Mouse (Mus musculus) ES-E14 (cell line): ENCODE results near the gene Sike1. TPM values are rescaled to one million over a fixed set of nuclear protein-coding genes. Genes with fewer than 3 reads are reported as not detected.
A peak's percentile ranks its signal among the peaks of the same experiment; 100 is the strongest.

Experiments used
- DNase-seq: peaks from one replicate; pipeline ENCODE4 v3.0.0-alpha.2; 2013; ENCODE audit warnings: low read depth, low spot score
- H3K27ac ChIP-seq: 2 replicates; pipeline ENCODE4 v1.5.1; 2012; ENCODE audit warnings: low read depth, mild to moderate bottlenecking, low read length, moderate library complexity, mixed read lengths; ENCODE audit not compliant: poor library complexity, insufficient read depth, severe bottlenecking
- H3K36me3 ChIP-seq: 2 replicates; pipeline ENCODE4 v1.6.1; 2012; ENCODE audit warnings: mild to moderate bottlenecking, low read length, moderate library complexity, mixed read lengths; ENCODE audit not compliant: control insufficient read depth, poor library complexity, insufficient read depth, severe bottlenecking
- H3K4me1 ChIP-seq, 2 experiments: fragments of 150-350 bp in 1 of 2; sonication (generic) in 1 of 2; 2 replicates each; pipeline ENCODE4 v1.6.1; 2012; ENCODE audit warnings: low read length in 2 of 2, mild to moderate bottlenecking in 1 of 2, mixed read lengths in 1 of 2; ENCODE audit not compliant: control insufficient read depth in 2 of 2, insufficient read depth in 2 of 2, poor library complexity in 1 of 2
- H3K4me3 ChIP-seq, 2 experiments: fragments of 150-350 bp in 1 of 2; sonication (generic) in 1 of 2; 2 replicates each; pipeline ENCODE4 v1.5.1; 2012; ENCODE audit warnings: low read length in 2 of 2, low read depth in 1 of 2, mild to moderate bottlenecking in 1 of 2, mixed read lengths in 1 of 2; ENCODE audit not compliant: insufficient read depth in 1 of 2, poor library complexity in 1 of 2, severe bottlenecking in 1 of 2
- H3K9ac ChIP-seq: 2 replicates; pipeline ENCODE4 v1.6.1; 2012; ENCODE audit warnings: low read depth, mild to moderate bottlenecking, low read length, mixed read lengths; ENCODE audit not compliant: poor library complexity, insufficient read depth, severe bottlenecking
- H3K9me3 ChIP-seq: fragments of 150-350 bp; sonication (generic); 2 replicates; pipeline ENCODE4 v1.6.1; 2012; ENCODE audit warnings: low read depth, mild to moderate bottlenecking, low read length; ENCODE audit not compliant: control insufficient read depth, insufficient read depth
- CHD2 ChIP-seq: IDR thresholded peaks from 2 replicates; pipeline ENCODE4 v1.6.1; 2014; ENCODE audit warnings: mild to moderate bottlenecking, low read depth, low read length, inconsistent platforms
- HCFC1 ChIP-seq: IDR thresholded peaks from 2 replicates; pipeline ENCODE4 v1.6.1; 2012; ENCODE audit warnings: low read length, inconsistent platforms, borderline replicate concordance; ENCODE audit not compliant: insufficient read depth
- MAFK ChIP-seq: IDR thresholded peaks from 2 replicates; pipeline ENCODE4 v1.6.1; 2014; ENCODE audit warnings: mild to moderate bottlenecking, low read depth, low read length, inconsistent platforms; ENCODE audit not compliant: insufficient read depth
- ZC3H11A ChIP-seq: IDR thresholded peaks from 2 replicates; pipeline ENCODE4 v1.6.1; 2012; ENCODE audit warnings: low read depth, mild to moderate bottlenecking, inconsistent platforms, low read length, borderline replicate concordance
- ZNF384 ChIP-seq: IDR thresholded peaks from 2 replicates; pipeline ENCODE4 v1.6.1; 2012; ENCODE audit warnings: low read depth, low read length, inconsistent platforms
- in situ Hi-C, 2 experiments: fragments of 600-800 bp; cut with MboI; formaldehyde crosslinking; loops; one replicate each; pipeline ENCODE4 v1.15.1; 2025; ENCODE audit warnings: low sequenced_read_pairs in 2 of 2, inconsistent platforms in 1 of 2; ENCODE audit not compliant: unreplicated experiment in 2 of 2
- total RNA-seq: library from RNA; depleted of rRNA; stranded (reverse); fragments of 300-350 nt; gene quantifications from 2 replicates; pipeline ENCODE4 v1.2.3, GENCODE M21; 2012

Gene Sike1
- total RNA-seq, 1 experiment = 27.9 TPM

DNA sequence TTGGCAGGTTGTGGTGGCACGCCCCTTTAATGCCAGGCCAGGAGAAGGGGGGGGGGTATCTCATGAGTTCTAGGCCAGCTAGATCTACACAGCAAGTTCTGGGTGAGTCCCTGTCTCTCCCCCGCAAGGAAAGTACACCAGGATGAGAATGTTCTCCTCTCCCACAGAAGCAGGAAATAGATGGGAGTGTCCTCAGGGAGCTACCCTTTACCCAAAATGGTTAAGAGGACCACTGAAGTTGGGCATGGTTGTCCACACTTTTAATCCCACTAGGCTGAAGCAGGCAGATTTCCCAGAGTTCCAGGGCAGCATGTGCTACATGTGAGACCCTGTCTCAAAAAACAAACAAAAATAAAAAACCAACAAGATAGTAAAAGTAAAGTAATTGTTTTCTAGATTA lies 24.0 kb downstream of the Sike1 start:
- Histone ChIP-seq H3K4me1 (peaks cover 1 to 3% of the 10 kb centered on the region in 2 experiments; a peak in 1 of 4 replicates), H3K9me3 (no peaks in the 10 kb centered on the region), H3K9ac (0 out of 2 replicates have a peak overlapping the region, but pooled peaks have one; percentile 11), H3K27ac (no peak overlapping the region), H3K4me3 (peak overlapping the region in 1 of 2 experiments; percentile 92; a peak in 2 of 4 replicates), H3K36me3 (no peaks in the 10 kb centered on the region)
- DNase-seq = no peak
- TF ChIP-seq HCFC1 (no peak), MAFK (no peak), CHD2 (no peak)
- in situ Hi-C loops = no loop called here

GRCm38 (mm10) chr3:103020249-103020942 lies 24.9 kb downstream of the Sike1 start, which contains the start of gene Csde1:
TSS of gene Csde1 (plus strand) at chr3:103020426.
- peak within 1 kb of the TSS; percentile 99 for H3K9ac ChIP-seq
- H3K36me3 ChIP-seq = no peaks in the 10 kb centered on the region
- DNase-seq = peak; percentile 97
- in situ Hi-C loops = no loop called here
- H3K4me1 ChIP-seq = peaks cover 3 to 6% of the 10 kb centered on the region in 2 experiments; a peak in 2 of 4 replicates
- H3K9me3 ChIP-seq = no peaks in the 10 kb centered on the region
- peak within 1 kb of the TSS; percentile 98 for H3K27ac ChIP-seq
- H3K4me3 ChIP-seq = peak within 1 kb of the TSS; percentile 91 to 92
- TF ChIP-seq ZNF384 (no peak), HCFC1 (no peak; the same call in 1 of the 2 replicates), MAFK (no peak), CHD2 (peak; percentile 96), ZC3H11A (no peak)

GRCm38 (mm10) chr3:103020943-103021638 lies 25.6 kb downstream of the Sike1 start:
- H3K4me3 ChIP-seq = peak overlapping the region; percentile 91 to 92
- peak overlapping the region; percentile 99 for H3K9ac ChIP-seq
- TF ChIP-seq ZNF384 (no peak), MAFK (no peak), HCFC1 (peak; percentile 91)
- H3K9me3 ChIP-seq = no peaks in the 10 kb centered on the region
- no peaks in the 10 kb centered on the region for H3K36me3 ChIP-seq
- in situ Hi-C loops = no loop called here
- H3K4me1 ChIP-seq = peaks cover 3 to 6% of the 10 kb centered on the region in 2 experiments; a peak in 3 of 4 replicates
- peak overlapping the region; percentile 98 for H3K27ac ChIP-seq
- DNase-seq = peak; percentile 75

DNA sequence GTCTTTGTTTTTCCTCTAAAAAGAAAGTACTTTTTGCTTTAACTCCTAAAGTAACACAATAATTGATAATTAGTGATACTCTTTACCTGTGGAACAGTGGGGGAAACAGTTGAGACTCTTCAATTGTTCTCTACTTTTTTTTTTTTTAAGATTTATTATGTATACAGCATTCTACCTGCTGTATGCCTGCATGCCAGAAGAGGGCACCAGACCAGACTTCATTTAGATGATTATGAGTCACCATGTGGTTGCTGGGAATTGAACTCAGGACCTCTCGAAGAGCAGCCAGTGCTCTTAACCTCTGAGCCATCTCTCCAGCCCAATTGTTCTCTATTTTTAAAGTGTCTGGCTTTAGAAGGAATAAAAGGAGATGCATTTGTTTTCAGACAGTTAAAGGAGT lies 30.7 kb downstream of the Sike1 start:
- in situ Hi-C loops = no loop called here
- H3K36me3 ChIP-seq = peaks cover 3% of the 10 kb centered on the region; the same call in 1 of the 2 replicates
- H3K4me1 ChIP-seq = peaks cover 2 to 6% of the 10 kb centered on the region in 2 experiments; a peak in 3 of 4 replicates
- peak; percentile 25 for DNase-seq
- no peak overlapping the region for H3K4me3 ChIP-seq
- H3K27ac ChIP-seq = no peak overlapping the region
- TF ChIP-seq ZNF384 (peak; percentile 92), MAFK (no peak)
- H3K9ac ChIP-seq = no peak overlapping the region
- H3K9me3 ChIP-seq = no peaks in the 10 kb centered on the region
